Mouse (Mus musculus) intestine, embryonic 14.5 days (tissue): Measurements from ENCODE around the gene Cabcoco1. TPM values are rescaled to one million over a fixed set of nuclear protein-coding genes. Genes with fewer than 3 reads are reported as not detected.

Experiments
- ATAC-seq: fragments of 200-750 bp; cut with Nextera tagmentation; replicated peaks from 2 replicates; pipeline ENCODE4 v1.8.0; 2017; ENCODE audit warnings: low read depth, moderate number of reproducible peaks, moderate TSS enrichment, moderate library complexity; ENCODE audit not compliant: low FRiP score, low TSS enrichment
- DNase-seq: peaks from one replicate; pipeline ENCODE4 v3.0.0-alpha.2; 2018; ENCODE audit warnings: low spot score
- H3K27ac ChIP-seq: fragments of 300-500 bp; sonication (generic); 2 replicates; pipeline ENCODE4 v1.5.1; 2014; ENCODE audit warnings: low read depth, mild to moderate bottlenecking, control low read depth
- H3K27me3 ChIP-seq: fragments of 300-500 bp; sonication (generic); replicated peaks from 2 replicates; pipeline ENCODE4 v1.6.1; 2014; ENCODE audit warnings: low read length, control low read depth; ENCODE audit not compliant: control insufficient read depth, insufficient read depth
- H3K36me3 ChIP-seq: fragments of 300-500 bp; sonication (generic); 2 replicates; pipeline ENCODE4 v1.6.1; 2014; ENCODE audit warnings: low read length, control low read depth; ENCODE audit not compliant: control insufficient read depth, insufficient read depth
- H3K4me1 ChIP-seq: fragments of 300-500 bp; sonication (generic); replicated peaks from 2 replicates; pipeline ENCODE4 v1.6.1; 2014; ENCODE audit warnings: low read length, control low read depth, mixed read lengths; ENCODE audit not compliant: control insufficient read depth, insufficient read depth
- H3K4me2 ChIP-seq: fragments of 300-500 bp; sonication (generic); 2 replicates; pipeline ENCODE4 v1.6.1; 2014; ENCODE audit warnings: low read length
- H3K4me3 ChIP-seq: fragments of 300-500 bp; sonication (generic); 2 replicates; pipeline ENCODE4 v1.5.1; 2014; ENCODE audit warnings: low read depth, low read length, control low read depth, mixed read lengths
- H3K9ac ChIP-seq: fragments of 300-500 bp; sonication (generic); 2 replicates; pipeline ENCODE4 v1.6.1; 2014; ENCODE audit warnings: mild to moderate bottlenecking, low read length
- H3K9me3 ChIP-seq: fragments of 300-500 bp; sonication (generic); 2 replicates; pipeline ENCODE4 v1.6.1; 2016; ENCODE audit warnings: low read length, control low read depth; ENCODE audit not compliant: control insufficient read depth
- WGBS: fragments of 180-500 bp; shearing (Covaris S2); extraction: QIAGEN DNeasy Blood & Tissue Kit; methylation state at CpG from one replicate; pipeline ENCODE4 v1.1.7; 2014; 5-methylcytosine and 5-hydroxymethylcytosine counted together
- polyA plus RNA-seq: library from polyadenylated mRNA; unstranded; fragments of >200 nt; fragmentation: Nextera tagmentation; extraction: Ambion mirVana; gene quantifications from 2 replicates; pipeline ENCODE4 v1.2.1, GENCODE M21; 2014

Cabcoco1 gene
- polyA plus RNA-seq, 1 experiment from 2014 or later = 7.2 TPM

DNA sequence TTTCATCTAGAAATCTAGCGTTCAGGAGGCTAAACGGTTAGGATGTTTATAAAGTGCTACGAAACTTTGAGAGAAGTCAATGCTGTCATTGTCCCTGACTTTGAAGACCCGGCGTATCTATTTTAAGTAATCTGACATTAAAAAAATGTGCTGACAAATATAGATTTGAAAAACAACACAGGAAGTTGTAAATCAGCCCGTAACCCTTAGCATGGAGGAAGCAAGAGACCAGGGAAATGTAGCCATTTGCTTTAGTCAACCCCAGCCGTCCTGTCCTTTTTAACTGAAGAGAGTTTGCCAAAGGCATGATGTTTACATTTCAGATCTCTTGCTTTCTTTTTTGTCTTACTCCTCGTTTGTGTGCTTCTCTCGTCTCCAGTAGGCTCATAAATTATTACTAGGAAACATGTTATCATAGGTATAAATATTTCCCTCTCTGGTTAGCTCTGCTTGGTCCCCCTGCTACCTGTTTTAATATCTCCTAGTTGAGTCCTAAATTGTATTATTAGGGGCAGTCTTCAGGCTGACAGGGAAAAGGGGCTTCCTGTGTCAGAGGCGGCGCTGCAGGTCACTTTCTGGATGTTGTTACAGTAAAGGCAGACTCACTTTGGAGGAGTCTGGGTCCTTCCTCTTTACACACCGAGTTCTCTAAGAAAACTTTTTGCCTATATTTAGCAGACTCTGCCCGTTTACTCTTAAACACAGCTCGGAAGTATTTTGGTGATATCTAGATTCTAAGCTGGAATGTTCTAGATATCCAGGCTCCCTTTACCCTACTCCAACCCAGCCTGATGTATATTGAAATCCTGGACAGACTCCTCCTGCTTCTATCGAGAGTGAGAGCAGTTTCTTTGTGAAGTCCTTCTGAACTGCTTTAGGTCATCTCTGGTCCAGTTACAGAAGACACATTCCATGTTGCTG, 95.6 kb downstream of the Cabcoco1 start:
- ATAC-seq (no peak), DNase-seq (peak; percentile 51)
- Histone ChIP-seq H3K36me3 (no peaks in the 10 kb centered on the region), H3K9ac (no peak overlapping the region), H3K27ac (peak overlapping the region; percentile 88), H3K4me2 (peak overlapping the region; percentile 18), H3K4me3 (no peak overlapping the region), H3K4me1 (peaks cover 26% of the 10 kb centered on the region), H3K27me3 (no peaks in the 10 kb centered on the region), H3K9me3 (no peaks in the 10 kb centered on the region)
- WGBS = 11% methylated on average over 15 of the region's 15 CpGs

DNA sequence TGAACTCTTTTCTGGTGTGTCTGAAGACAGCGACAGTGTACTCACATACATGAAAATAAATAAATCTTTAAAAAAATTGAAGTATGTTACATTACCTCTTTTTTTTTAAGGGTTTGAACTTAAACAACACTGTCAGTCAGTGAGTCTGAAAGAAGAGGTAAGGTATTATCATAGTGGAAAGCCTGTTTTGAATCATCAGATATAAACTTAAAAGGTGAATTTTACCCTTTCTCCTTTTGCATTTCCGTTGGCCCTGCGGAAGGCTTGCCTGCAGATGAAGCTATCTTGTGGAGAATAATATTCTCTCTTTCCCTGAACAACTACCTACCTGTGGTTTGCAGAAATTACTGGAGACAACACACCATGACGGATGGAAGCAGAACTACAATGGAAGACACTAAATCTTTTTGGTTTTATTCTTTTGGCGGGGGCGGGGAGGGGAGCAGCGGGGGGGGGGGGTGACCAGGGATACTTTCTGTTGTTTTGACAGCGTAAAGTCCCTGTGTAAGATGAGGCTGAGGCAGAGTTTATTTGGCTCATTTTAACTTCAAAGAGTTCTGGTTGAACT, 96.4 kb downstream of the Cabcoco1 start:
- no peak for ATAC-seq
- Histone ChIP-seq H3K9ac (no peak overlapping the region), H3K9me3 (no peaks in the 10 kb centered on the region), H3K4me1 (peaks cover 28% of the 10 kb centered on the region), H3K4me3 (no peak overlapping the region), H3K4me2 (no peak overlapping the region), H3K27ac (peak overlapping the region; percentile 88; the same call in 1 of the 2 replicates), H3K36me3 (no peaks in the 10 kb centered on the region), H3K27me3 (no peaks in the 10 kb centered on the region)
- peak; percentile 24 for DNase-seq
- WGBS = 47% methylated on average over 8 of the region's 8 CpGs

DNA sequence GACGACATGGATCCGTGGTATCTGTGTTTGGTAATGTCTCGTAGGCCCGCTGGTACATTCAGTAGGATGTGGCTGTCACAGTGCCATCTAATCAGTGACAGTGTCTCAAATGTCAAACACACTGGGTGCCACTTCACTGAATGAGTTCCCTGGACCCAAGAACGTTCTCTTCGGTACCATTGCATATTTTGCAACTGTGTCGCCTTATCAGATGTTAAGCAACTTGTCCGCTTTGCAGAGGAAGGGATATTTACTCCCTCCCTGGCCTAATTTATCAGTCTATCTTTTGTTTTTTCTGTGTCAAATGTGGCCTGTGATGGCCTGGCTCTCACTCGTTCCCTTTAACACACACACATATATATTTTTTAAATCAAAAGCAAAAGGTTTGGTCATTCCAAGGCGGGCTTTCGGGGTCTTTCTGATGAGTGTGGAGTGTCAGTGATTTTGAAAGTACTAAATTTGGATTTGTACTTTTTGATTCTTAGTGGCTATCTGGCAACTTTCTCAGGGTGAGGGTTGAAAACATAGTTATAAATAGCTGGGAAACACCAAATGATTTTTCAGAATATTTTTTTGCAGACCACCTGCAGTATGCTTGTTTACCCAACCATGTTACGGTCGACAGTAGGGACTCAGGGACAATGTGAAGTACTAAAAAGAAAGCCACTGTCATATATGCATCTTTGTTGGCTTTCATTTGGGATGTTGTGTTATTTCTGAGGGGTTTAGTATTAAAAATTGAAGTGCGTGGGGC, 97.2 kb downstream of the Cabcoco1 start:
- H3K4me1 ChIP-seq = peaks cover 29% of the 10 kb centered on the region
- no peaks in the 10 kb centered on the region for H3K36me3 ChIP-seq
- 86% methylated on average over 14 of the region's 14 CpGs for WGBS
- H3K9ac ChIP-seq = no peak overlapping the region
- H3K27ac ChIP-seq = no peak overlapping the region
- DNase-seq (no peak), ATAC-seq (no peak)
- H3K4me2 ChIP-seq = no peak overlapping the region
- no peaks in the 10 kb centered on the region for H3K9me3 ChIP-seq
- H3K4me3 ChIP-seq = no peak overlapping the region
- no peaks in the 10 kb centered on the region for H3K27me3 ChIP-seq

DNA sequence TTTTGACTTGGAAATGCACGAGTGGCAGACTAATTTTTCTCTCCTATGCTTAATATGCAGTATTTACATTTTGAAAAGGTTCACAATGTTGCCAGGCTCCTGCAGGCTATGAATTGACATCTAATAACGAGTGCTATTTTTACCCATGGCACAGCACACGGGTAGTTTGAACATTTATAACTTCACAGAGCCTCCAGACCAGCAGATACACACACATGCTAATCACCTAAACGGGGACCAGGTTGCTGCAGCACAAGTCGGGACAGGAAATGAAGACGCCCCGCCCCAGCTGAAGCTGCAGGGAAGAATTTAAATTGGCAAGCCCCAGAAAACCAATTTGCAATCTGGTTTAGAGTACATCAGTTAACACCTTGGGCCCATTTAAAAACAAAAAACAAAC, 98.6 kb downstream of the Cabcoco1 start:
- H3K27ac ChIP-seq = no peak overlapping the region
- DNase-seq = no peak
- no peak overlapping the region for H3K9ac ChIP-seq
- no peaks in the 10 kb centered on the region for H3K27me3 ChIP-seq
- ATAC-seq = no peak
- H3K36me3 ChIP-seq = no peaks in the 10 kb centered on the region
- H3K4me1 ChIP-seq = peaks cover 29% of the 10 kb centered on the region
- no peaks in the 10 kb centered on the region for H3K9me3 ChIP-seq
- WGBS = 16% methylated on average over 7 of the region's 7 CpGs
- H3K4me2 ChIP-seq = no peak overlapping the region
- no peak overlapping the region for H3K4me3 ChIP-seq

DNA sequence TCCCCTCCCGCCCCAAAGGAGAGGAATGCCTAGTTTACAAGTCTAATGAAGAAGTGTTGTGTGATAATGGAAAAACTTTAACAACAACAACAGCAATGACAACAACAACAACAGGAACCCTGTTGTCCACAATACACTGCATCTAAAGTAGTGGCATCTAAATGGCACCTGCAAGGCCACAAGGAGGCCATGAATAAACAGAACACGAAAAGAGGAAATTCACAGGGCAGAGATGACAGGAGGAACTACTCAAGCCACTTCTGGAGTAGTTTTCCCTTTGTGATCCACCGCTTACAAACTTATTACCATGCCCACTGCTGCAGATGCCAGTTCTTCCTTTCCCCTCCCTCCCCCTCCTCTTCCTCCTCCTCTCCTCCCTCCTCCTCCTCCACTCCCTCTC, 99.0 kb downstream of the Cabcoco1 start:
- Histone ChIP-seq H3K4me2 (no peak overlapping the region), H3K4me3 (no peak overlapping the region), H3K9me3 (no peaks in the 10 kb centered on the region), H3K27ac (no peak overlapping the region), H3K9ac (no peak overlapping the region), H3K27me3 (no peaks in the 10 kb centered on the region), H3K4me1 (peaks cover 29% of the 10 kb centered on the region), H3K36me3 (no peaks in the 10 kb centered on the region)
- 22% methylated on average over 3 of the region's 3 CpGs for WGBS
- ATAC-seq (no peak), DNase-seq (no peak)

DNA sequence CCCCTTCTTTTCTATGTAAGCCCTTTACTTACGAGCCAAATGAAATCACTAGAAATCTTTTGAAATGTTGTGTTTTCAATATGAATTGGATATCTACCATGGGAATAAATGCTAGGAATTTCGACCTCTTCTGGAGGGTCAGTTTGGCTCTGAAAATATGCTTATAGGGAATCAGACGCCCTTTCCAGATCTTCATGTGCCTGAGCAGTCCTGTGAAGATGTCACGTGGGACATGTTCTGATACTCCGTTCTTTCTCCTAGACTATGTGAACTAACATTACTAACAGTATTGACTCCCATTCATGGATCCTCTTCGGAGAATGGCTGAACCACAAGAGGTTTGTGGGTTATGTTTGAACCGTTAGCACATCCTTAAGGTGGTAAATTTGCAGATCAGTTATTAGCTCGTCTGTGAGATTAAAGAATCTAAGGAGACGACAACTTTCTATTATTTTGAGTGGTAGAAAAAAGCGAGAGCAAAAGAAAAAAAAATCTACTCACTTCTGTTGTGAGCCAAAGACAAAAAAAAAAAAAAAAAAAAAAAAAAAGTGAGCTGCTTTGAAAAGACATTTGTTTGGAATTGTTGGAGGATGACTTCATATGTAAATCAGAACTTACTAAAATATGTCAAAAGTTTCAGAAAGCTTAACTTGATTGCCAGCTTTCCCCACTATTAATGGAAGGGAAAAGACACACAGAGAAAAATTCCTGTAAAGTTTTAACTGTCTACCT, 99.6 kb downstream of the Cabcoco1 start:
- Histone ChIP-seq H3K9ac (no peak overlapping the region), H3K4me3 (no peak overlapping the region), H3K27ac (no peak overlapping the region), H3K27me3 (no peaks in the 10 kb centered on the region), H3K36me3 (no peaks in the 10 kb centered on the region), H3K9me3 (no peaks in the 10 kb centered on the region), H3K4me1 (peaks cover 29% of the 10 kb centered on the region), H3K4me2 (no peak overlapping the region)
- DNase-seq = no peak
- no peak for ATAC-seq
- 66% methylated on average over 10 of the region's 10 CpGs for WGBS

DNA sequence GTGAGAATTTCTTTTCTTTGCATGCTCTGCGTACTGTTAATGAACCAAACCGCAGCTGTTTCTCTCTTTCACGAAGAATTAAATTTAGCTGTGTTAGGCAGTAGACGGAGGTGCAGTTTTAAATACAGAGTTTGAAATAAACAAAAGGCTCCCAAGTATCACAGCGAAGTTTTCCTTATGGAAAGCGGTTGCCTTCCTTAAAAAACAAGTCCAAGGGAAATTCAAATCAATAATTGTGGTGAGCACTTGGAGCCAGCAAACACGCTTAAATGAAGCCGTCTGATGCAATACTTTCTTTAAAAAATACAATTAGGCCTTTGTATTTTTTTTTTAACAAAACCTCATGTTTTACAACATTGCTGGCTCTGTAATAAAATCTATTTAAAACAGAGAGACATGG, 101.2 kb downstream of the Cabcoco1 start:
- H3K36me3 ChIP-seq = no peaks in the 10 kb centered on the region
- DNase-seq = no peak
- H3K27me3 ChIP-seq = no peaks in the 10 kb centered on the region
- WGBS = 55% methylated on average over 8 of the region's 8 CpGs
- no peak overlapping the region for H3K4me3 ChIP-seq
- peaks cover 15% of the 10 kb centered on the region; the same call in 1 of the 2 replicates for H3K4me1 ChIP-seq
- no peaks in the 10 kb centered on the region for H3K9me3 ChIP-seq
- H3K4me2 ChIP-seq = no peak overlapping the region
- peak overlapping the region; percentile 6; the same call in 1 of the 2 replicates for H3K27ac ChIP-seq
- no peak overlapping the region for H3K9ac ChIP-seq
- no peak for ATAC-seq

DNA sequence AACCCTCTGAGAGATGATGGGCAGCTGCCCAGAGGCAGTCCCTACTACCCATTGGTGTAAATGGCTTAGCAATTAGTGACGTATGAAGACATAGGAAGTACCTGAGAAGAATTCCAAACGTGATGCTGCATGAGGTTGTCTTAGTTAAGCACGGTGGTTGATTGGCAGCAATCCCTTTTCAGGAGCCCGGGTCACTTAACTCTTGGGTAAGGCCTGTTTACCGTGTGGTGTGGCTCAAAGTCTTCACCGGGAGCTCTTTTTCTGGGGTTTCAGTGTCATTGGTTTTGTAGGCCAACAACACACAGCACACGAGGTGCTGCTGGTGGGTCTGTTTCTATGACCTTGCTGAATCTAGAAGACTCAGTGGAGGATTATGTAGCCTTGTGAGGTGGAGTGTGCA, 105.9 kb downstream of the Cabcoco1 start:
- ATAC-seq (no peak), DNase-seq (no peak)
- no peak overlapping the region for H3K4me2 ChIP-seq
- 0 out of 2 replicates have a peak, but pooled peaks cover 3% of the 10 kb centered on the region for H3K4me1 ChIP-seq
- no peak overlapping the region for H3K9ac ChIP-seq
- no peak overlapping the region for H3K4me3 ChIP-seq
- H3K27ac ChIP-seq = no peak overlapping the region
- 87% methylated on average over 7 of the region's 7 CpGs for WGBS
- H3K9me3 ChIP-seq = no peaks in the 10 kb centered on the region
- no peaks in the 10 kb centered on the region for H3K36me3 ChIP-seq
- H3K27me3 ChIP-seq = no peaks in the 10 kb centered on the region
